Mouse (Mus musculus) erythroblast, embryonic 14.5 days (primary cell): ENCODE results near the gene Kat6b.

ENCODE experiments used
- GATA1 ChIP-seq: IDR thresholded peaks from 2 replicates; pipeline ENCODE4 v1.6.1; 2012; ENCODE audit warnings: low read length, inconsistent platforms, mixed read lengths
- TAL1 ChIP-seq: IDR thresholded peaks from 3 replicates; pipeline ENCODE4 v1.6.1; 2012; ENCODE audit warnings: low read length, inconsistent platforms, mixed read lengths

GRCm38 (mm10) chr14:21685411-21686146, 204.3 kb downstream of the Kat6b start:
- TF ChIP-seq TAL1 (no peak), GATA1 (no peak)
